Mouse (Mus musculus) stomach, embryonic 14.5 days (tissue): ENCODE measurements around the gene Stat5b. TPM values are rescaled to one million over a fixed set of nuclear protein-coding genes. Genes with fewer than 3 reads are reported as not detected.

Experiments
- ATAC-seq: fragments of 200-750 bp; cut with Nextera tagmentation; 2 replicates; pipeline ENCODE4 v1.8.0; 2017; ENCODE audit warnings: low read depth, moderate TSS enrichment; ENCODE audit not compliant: insufficient number of reproducible peaks, insufficient read depth, low FRiP score
- H3K27ac ChIP-seq: fragments of 300-500 bp; sonication (generic); 2 replicates; pipeline ENCODE4 v1.5.1; 2014; ENCODE audit warnings: mild to moderate bottlenecking, low read length, moderate library complexity, mixed read lengths
- H3K27me3 ChIP-seq: fragments of 300-500 bp; sonication (generic); 2 replicates; pipeline ENCODE4 v1.6.1; 2014; ENCODE audit warnings: low read length, control low read depth, mixed read lengths; ENCODE audit not compliant: control insufficient read depth, insufficient read depth
- H3K36me3 ChIP-seq: fragments of 300-500 bp; sonication (generic); 2 replicates; pipeline ENCODE4 v1.6.1; 2014; ENCODE audit warnings: mild to moderate bottlenecking, control low read depth, low read length, moderate library complexity, mixed read lengths; ENCODE audit not compliant: control insufficient read depth, insufficient read depth
- H3K4me1 ChIP-seq: fragments of 300-500 bp; sonication (generic); 2 replicates; pipeline ENCODE4 v1.6.1; 2014; ENCODE audit warnings: low read length, control low read depth, mixed read lengths; ENCODE audit not compliant: control insufficient read depth, insufficient read depth
- H3K4me2 ChIP-seq: fragments of 300-500 bp; sonication (generic); replicated peaks from 2 replicates; pipeline ENCODE4 v1.6.1; 2014; ENCODE audit warnings: low read depth, low read length, control low read depth
- H3K4me3 ChIP-seq: fragments of 300-500 bp; sonication (generic); 2 replicates; pipeline ENCODE4 v1.5.1; 2014; ENCODE audit warnings: low read depth, low read length, control low read depth
- H3K9ac ChIP-seq: fragments of 300-500 bp; sonication (generic); replicated peaks from 2 replicates; pipeline ENCODE4 v1.6.1; 2014; ENCODE audit warnings: low read depth, mild to moderate bottlenecking, control low read depth, low read length, moderate library complexity, mixed read lengths
- H3K9me3 ChIP-seq: fragments of 300-500 bp; sonication (generic); 2 replicates; pipeline ENCODE4 v1.6.1; 2016; ENCODE audit warnings: low read depth, low read length, control low read depth; ENCODE audit not compliant: control insufficient read depth
- WGBS: fragments of 180-500 bp; shearing (Covaris S2); extraction: QIAGEN DNeasy Blood & Tissue Kit; methylation state at CpG from one replicate; pipeline ENCODE4 v1.1.7; 2014; 5-methylcytosine and 5-hydroxymethylcytosine counted together
- polyA plus RNA-seq: library from polyadenylated mRNA; unstranded; fragments of >200 nt; fragmentation: Nextera tagmentation; extraction: Ambion mirVana; gene quantifications from 2 replicates; pipeline ENCODE4 v1.2.1, GENCODE M21; 2014

The Stat5b gene
- polyA plus RNA-seq, 1 experiment from 2014 or later, result 26.8 TPM

DNA sequence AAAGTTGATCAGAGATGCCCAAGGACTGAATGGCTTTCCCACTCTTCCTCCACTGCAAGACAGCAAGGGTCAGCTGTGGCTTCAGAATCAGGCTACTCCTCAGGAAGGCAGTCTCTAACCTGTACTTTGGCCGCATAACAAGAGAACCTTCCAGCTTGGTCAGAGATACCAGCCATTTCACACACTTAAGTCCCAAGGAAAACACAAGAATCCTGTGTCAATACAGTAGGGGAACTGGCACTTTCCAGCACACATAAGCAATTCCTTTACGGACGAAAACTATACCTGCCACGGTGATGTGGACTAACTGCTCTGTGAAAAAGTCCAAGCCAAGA is 113.8 kb downstream of the Stat5b start:
- Histone ChIP-seq H3K4me1 (peaks cover 13% of the 10 kb centered on the region), H3K4me3 (peak overlapping the region; percentile 99), H3K36me3 (no peaks in the 10 kb centered on the region; the same call in 1 of the 2 replicates), H3K9ac (peak overlapping the region; percentile 87; the same call in 1 of the 2 replicates), H3K27me3 (no peaks in the 10 kb centered on the region), H3K27ac (no peak overlapping the region), H3K4me2 (peak overlapping the region; percentile 88), H3K9me3 (no peaks in the 10 kb centered on the region)
- 61% methylated on average over 4 of the region's 4 CpGs for WGBS
- ATAC-seq, result no peak

DNA sequence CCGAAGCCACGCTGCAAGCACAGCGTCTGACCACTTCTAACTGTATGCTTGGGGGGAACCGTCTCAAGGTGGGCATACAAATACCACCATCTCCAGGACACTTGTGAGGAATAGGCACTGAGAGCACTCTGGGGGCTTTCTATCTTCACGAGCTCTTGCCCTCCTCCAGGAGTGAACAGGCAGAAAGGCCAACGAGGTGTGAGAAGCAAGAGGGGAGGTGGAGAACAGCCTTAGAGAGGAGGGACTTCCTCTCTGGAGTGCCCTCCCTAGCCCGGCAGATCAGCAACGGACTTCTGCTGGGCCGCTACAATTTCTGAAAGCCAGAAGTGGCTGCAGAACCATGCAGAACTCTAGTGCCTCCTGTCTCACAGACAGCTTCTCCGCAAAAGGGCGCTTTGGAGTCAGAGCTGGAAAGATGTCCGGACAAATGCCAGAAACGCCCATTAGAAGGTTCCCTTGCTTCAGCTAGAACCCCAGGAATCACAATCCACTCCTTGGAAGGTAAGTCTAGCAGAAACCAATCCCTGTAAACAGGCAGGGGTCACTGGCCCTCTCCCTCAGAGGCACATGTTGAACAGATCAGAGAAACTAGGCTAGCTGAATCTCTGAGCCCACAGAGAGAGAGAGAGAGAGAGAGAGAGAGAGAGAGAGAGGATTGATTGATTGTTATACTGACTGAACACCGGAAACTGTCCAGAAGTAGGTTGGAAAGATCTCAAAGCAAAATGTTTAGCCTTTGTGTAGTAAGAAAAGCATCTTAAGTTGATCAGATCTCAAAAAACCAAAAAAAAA is 114.4 kb downstream of the Stat5b start:
- Histone ChIP-seq H3K4me2 (peak overlapping the region; percentile 16; the same call in 1 of the 2 replicates), H3K27ac (no peak overlapping the region), H3K9me3 (no peaks in the 10 kb centered on the region), H3K27me3 (no peaks in the 10 kb centered on the region), H3K4me3 (0 out of 2 replicates have a peak overlapping the region, but pooled peaks have one; percentile 99), H3K4me1 (peaks cover 13% of the 10 kb centered on the region), H3K9ac (no peak overlapping the region; the same call in 1 of the 2 replicates), H3K36me3 (no peaks in the 10 kb centered on the region; the same call in 1 of the 2 replicates)
- 68% methylated on average over 14 of the region's 14 CpGs for WGBS
- ATAC-seq, result no peak

DNA sequence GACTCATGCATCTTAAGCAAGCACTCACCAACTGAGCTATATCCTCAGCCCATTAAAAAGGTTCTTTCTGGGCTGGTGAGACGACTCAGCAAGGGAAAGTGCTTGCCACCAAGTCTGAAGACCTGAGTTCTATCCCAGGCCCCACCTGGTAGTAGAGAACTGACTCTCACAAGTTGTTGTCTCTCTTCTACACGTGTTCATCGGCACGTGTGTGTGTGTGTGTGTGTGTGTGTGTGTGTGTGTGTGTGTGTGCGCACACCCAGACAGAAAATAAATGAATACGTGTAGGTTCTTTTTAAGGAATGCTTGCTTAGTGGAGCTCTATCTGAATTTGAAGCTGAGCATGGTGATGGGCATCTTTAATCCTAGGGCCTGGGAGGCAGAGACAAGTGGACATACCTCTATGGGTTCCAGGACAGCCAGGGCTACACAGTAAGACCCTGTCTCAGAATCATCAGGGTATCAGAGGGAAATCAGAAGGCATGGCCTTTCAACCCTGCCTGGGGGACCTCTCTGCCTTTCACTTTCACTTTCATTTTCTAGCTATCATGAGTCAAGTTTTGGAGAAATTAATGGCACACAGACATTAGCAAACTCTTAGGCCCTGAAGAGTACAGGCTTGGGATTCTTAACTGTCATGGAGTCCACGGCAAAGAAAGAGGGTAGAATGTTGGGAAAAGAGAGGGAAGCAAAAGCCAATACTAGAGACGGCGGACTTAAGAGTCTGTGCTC is 115.2 kb downstream of the Stat5b start:
- no peak for ATAC-seq
- Histone ChIP-seq H3K9ac (no peak overlapping the region), H3K27me3 (no peaks in the 10 kb centered on the region), H3K4me2 (0 out of 2 replicates have a peak overlapping the region, but pooled peaks have one; percentile 16), H3K27ac (no peak overlapping the region), H3K4me3 (no peak overlapping the region), H3K9me3 (no peaks in the 10 kb centered on the region), H3K36me3 (no peaks in the 10 kb centered on the region; the same call in 1 of the 2 replicates), H3K4me1 (peaks cover 13% of the 10 kb centered on the region)
- WGBS, result 86% methylated on average over 9 of the region's 9 CpGs

Other genes starting within 250 kb of the Stat5b start
- 62.8 and 63.1 TPM in 2 replicates for gene Nkiras2, start 231.5 kb downstream of the Stat5b start, polyA plus RNA-seq
- gene Dnajc7, start 230.6 kb downstream of the Stat5b start, polyA plus RNA-seq, result 84.0 and 95.4 TPM in 2 replicates
- 0.22 TPM in 1 of 2 replicates, not detected in the other for gene Zfp385c, start 158.3 kb downstream of the Stat5b start, polyA plus RNA-seq
- 1.8 and 3.4 TPM in 2 replicates for gene Dhx58, start 146.5 kb downstream of the Stat5b start, polyA plus RNA-seq
- 50.7 and 51.7 TPM in 2 replicates for gene Kat2a, start 138.3 kb downstream of the Stat5b start, polyA plus RNA-seq
- 0.41 and 0.56 TPM in 2 replicates for gene Hspb9, start 136.9 kb downstream of the Stat5b start, polyA plus RNA-seq
- gene Rab5c, start 112.5 kb downstream of the Stat5b start, polyA plus RNA-seq, result 55.5 and 65.7 TPM in 2 replicates
- 0.25 and 0.48 TPM in 2 replicates for gene Kcnh4, start 90.8 kb downstream of the Stat5b start, polyA plus RNA-seq
- not detected in 2 replicates for gene Hcrt, start 87.8 kb downstream of the Stat5b start, polyA plus RNA-seq
- 3.3 and 3.8 TPM in 2 replicates for gene Ghdc, start 79.8 kb downstream of the Stat5b start, polyA plus RNA-seq
- gene Stat5a, start 8.6 kb upstream of the Stat5b start, polyA plus RNA-seq, result 7.3 and 8.3 TPM in 2 replicates
- 43.5 and 44.8 TPM in 2 replicates for gene Stat3, start 88.8 kb upstream of the Stat5b start, polyA plus RNA-seq
- gene Cavin1, start 120.2 kb upstream of the Stat5b start, polyA plus RNA-seq, result 136 and 158 TPM in 2 replicates
- gene Atp6v0a1, start 158.7 kb upstream of the Stat5b start, polyA plus RNA-seq, result 38.4 and 42.0 TPM in 2 replicates
- gene Naglu, start 219.3 kb upstream of the Stat5b start, polyA plus RNA-seq, result 11.2 and 14.2 TPM in 2 replicates
- gene Hsd17b1, start 227.7 kb upstream of the Stat5b start, polyA plus RNA-seq, result not detected in 2 replicates
- 37.9 and 41.3 TPM in 2 replicates for gene Coasy, start 231.8 kb upstream of the Stat5b start, polyA plus RNA-seq
- 36.7 and 46.0 TPM in 2 replicates for gene Mlx, start 236.6 kb upstream of the Stat5b start, polyA plus RNA-seq
- 29.7 and 36.4 TPM in 2 replicates for gene Psmc3ip, start 244.7 kb upstream of the Stat5b start, polyA plus RNA-seq